ENCODE assay signal across 25 mouse cellular contexts in genomic region chrX:60833456-60833855, GRCm38 (mm10). TPM values are rescaled to one million over a fixed set of nuclear protein-coding genes. Genes with fewer than 3 reads are reported as not detected.
DNase-seq lines count a peak whose midpoint lies in the region; ATAC-seq and TF ChIP-seq lines count a peak whose summit lies in the region.
"Had no signal": no experiment of that assay in that cellular context is flagged by ENCODE, and none has a peak within 500 bp of the region (broad histone marks: within the 10 kb centered on the region; RNA-seq: fewer than 3 reads in every experiment).

No protein-coding gene starts in this region.

- no peak overlapping the region for H3K27ac ChIP-seq in forebrain, embryonic 15.5 days (replicated peaks)
- H3K27ac ChIP-seq in forebrain, embryonic 12.5 days: no peak overlapping the region
- no peak overlapping the region for H3K27ac ChIP-seq in forebrain, embryonic 16.5 days (ENCODE audit: low read length)
- no peak overlapping the region for H3K27ac ChIP-seq in forebrain, postnatal 0 days (ENCODE audit: low read depth, low read length)

- no peak overlapping the region for H3K4me3 ChIP-seq in forebrain, embryonic 15.5 days
- no peak overlapping the region for H3K4me3 ChIP-seq in forebrain, embryonic 12.5 days (replicated peaks)
- H3K4me3 ChIP-seq in forebrain, embryonic 16.5 days (replicated peaks; ENCODE audit: low read length): no peak overlapping the region
- H3K4me3 ChIP-seq in forebrain, postnatal 0 days (ENCODE audit: low read depth, low read length): no peak overlapping the region

- H3K27me3 ChIP-seq in forebrain, embryonic 15.5 days: no peaks in the 10 kb centered on the region
- no peaks in the 10 kb centered on the region for H3K27me3 ChIP-seq in forebrain, embryonic 12.5 days
- no peaks in the 10 kb centered on the region for H3K27me3 ChIP-seq in forebrain, embryonic 16.5 days (replicated peaks; ENCODE audit: control insufficient read depth, insufficient read depth, low read length)
- H3K27me3 ChIP-seq in forebrain, postnatal 0 days (ENCODE audit: insufficient read depth, low read length): no peaks in the 10 kb centered on the region
- H3K27me3 ChIP-seq: CH12.LX had no signal

- no peak overlapping the region for H3K9ac ChIP-seq in forebrain, embryonic 15.5 days (replicated peaks)
- H3K9ac ChIP-seq in forebrain, embryonic 12.5 days: no peak overlapping the region
- no peak overlapping the region for H3K9ac ChIP-seq in forebrain, embryonic 16.5 days (replicated peaks; ENCODE audit: low read depth, low read length)
- no peak overlapping the region for H3K9ac ChIP-seq in forebrain, postnatal 0 days

- no peaks in the 10 kb centered on the region for H3K36me3 ChIP-seq in forebrain, embryonic 15.5 days
- no peaks in the 10 kb centered on the region for H3K36me3 ChIP-seq in forebrain, embryonic 12.5 days (replicated peaks)
- H3K36me3 ChIP-seq in forebrain, embryonic 16.5 days (ENCODE audit: control insufficient read depth, insufficient read depth): no peaks in the 10 kb centered on the region
- no peaks in the 10 kb centered on the region for H3K36me3 ChIP-seq in forebrain, postnatal 0 days (ENCODE audit: insufficient read depth)
- H3K36me3 ChIP-seq: G1E had no signal

- no peak for TF ChIP-seq CTCF in forebrain, postnatal 0 days (IDR thresholded peaks at IDR 0.05; ENCODE audit: low read depth)
- TF ChIP-seq CTCF in brain, embryonic 14.5 days (IDR thresholded peaks at IDR 0.05; ENCODE audit: borderline replicate concordance, extremely low read depth, insufficient read depth, insufficient read length): no peak

- WGBS in forebrain, embryonic 15.5 days: 50% methylated on average over 6 of the region's 6 CpGs
- 61% methylated on average over 6 of the region's 6 CpGs for WGBS in forebrain, embryonic 12.5 days
- 49% methylated on average over 6 of the region's 6 CpGs for WGBS in forebrain, embryonic 16.5 days
- WGBS in forebrain, postnatal 0 days: 58% methylated on average over 6 of the region's 6 CpGs

- H3K4me1 ChIP-seq in forebrain, embryonic 15.5 days: no peaks in the 10 kb centered on the region
- peaks cover 9% of the 10 kb centered on the region for H3K4me1 ChIP-seq in forebrain, embryonic 12.5 days
- H3K4me1 ChIP-seq in forebrain, embryonic 16.5 days (replicated peaks; ENCODE audit: control insufficient read depth, insufficient read depth, low read length): no peaks in the 10 kb centered on the region; the same call in 1 of the 2 replicates
- no peaks in the 10 kb centered on the region for H3K4me1 ChIP-seq in forebrain, postnatal 0 days (ENCODE audit: insufficient read depth)

- ATAC-seq in forebrain, embryonic 15.5 days (replicated peaks): peak; percentile 51; the same call in 1 of the 2 replicates
- no peak for ATAC-seq in forebrain, embryonic 12.5 days (ENCODE audit: low FRiP score)
- peak; percentile 54 for ATAC-seq in forebrain, embryonic 16.5 days
- no peak for ATAC-seq in forebrain, postnatal 0 days
- ATAC-seq: activated CD4-positive, CD25-positive, alpha-beta regulatory T cell, adult 4 months; CD4-positive, CD25-positive, alpha-beta regulatory T cell, adult 4 months; Patski had no signal

- H3K9me3 ChIP-seq in forebrain, embryonic 15.5 days: no peaks in the 10 kb centered on the region
- no peaks in the 10 kb centered on the region for H3K9me3 ChIP-seq in forebrain, embryonic 12.5 days
- H3K9me3 ChIP-seq in forebrain, embryonic 16.5 days (ENCODE audit: control insufficient read depth, low read length): no peaks in the 10 kb centered on the region
- no peaks in the 10 kb centered on the region for H3K9me3 ChIP-seq in forebrain, postnatal 0 days (ENCODE audit: low read length)

- no peak for TF ChIP-seq POLR2A in brain, embryonic 14.5 days (IDR thresholded peaks at IDR 0.05; ENCODE audit: borderline replicate concordance, extremely low read depth, insufficient read depth, insufficient read length, poor library complexity, severe bottlenecking)

- DNase-seq in forebrain, postnatal 0 days: no peak
- DNase-seq in brain, embryonic 14.5 days (ENCODE audit: low read depth): peak; percentile 26
- DNase-seq in ovary, postnatal 10 days (ENCODE audit: low spot score): no peak
- DNase-seq: adrenal gland, adult 2 months; adrenal gland, adult 8-10 months; adrenal gland, postnatal 10 days; adrenal gland, postnatal 14 days; adrenal gland, postnatal 25 days; adrenal gland, postnatal 36 days; B cell, adult 2 months; cerebellum, adult 11 months; cerebellum, adult 11-12 months; cerebellum, adult 18-20 months; cerebellum, adult 2 months had no signal

- H3K4me2 ChIP-seq in forebrain, embryonic 15.5 days (replicated peaks): no peak overlapping the region
- no peak overlapping the region for H3K4me2 ChIP-seq in forebrain, embryonic 12.5 days
- H3K4me2 ChIP-seq in forebrain, embryonic 16.5 days (ENCODE audit: low read length): no peak overlapping the region
- H3K4me2 ChIP-seq in forebrain, postnatal 0 days (ENCODE audit: low read depth): no peak overlapping the region

RNA-seq across cellular contexts. Expression of gene Sox3, which starts 59.8 kb away (rescaled TPM):
- polyA plus RNA-seq in forebrain, embryonic 15.5 days (2015; fragmentation: Nextera tagmentation; extraction: Ambion mirVana): 2.7 and 4.3 TPM in 2 replicates
- polyA plus RNA-seq in forebrain, embryonic 12.5 days (2016; fragmentation: Nextera tagmentation; extraction: Ambion mirVana): 8.1 and 9.3 TPM in 2 replicates
- polyA plus RNA-seq in forebrain, embryonic 16.5 days (2015; fragmentation: Nextera tagmentation; extraction: Ambion mirVana): 1.9 and 2.4 TPM in 2 replicates
- 2.0 and 2.4 TPM in 2 replicates for total RNA-seq in forebrain, postnatal 0 days (2014; rRNA removed)
- 2.1 and 2.7 TPM in 2 replicates for polyA plus RNA-seq in forebrain, postnatal 0 days (2015; fragmentation: Nextera tagmentation; extraction: Ambion mirVana)
- 24.6 and 40.2 TPM in 2 replicates for polyA plus RNA-seq in brain, embryonic 14.5 days (2012; rRNA removed)
- total RNA-seq: adrenal gland, adult 18-20 months; adrenal gland, adult 2 months; adrenal gland, adult 8-10 months; adrenal gland, postnatal 14 days; adrenal gland, postnatal 25 days; adrenal gland, postnatal 36 days; CH12.LX; G1E; MEL had no signal
- polyA plus RNA-seq: activated CD4-positive, CD25-positive, alpha-beta regulatory T cell, adult 4 months; C2C12; CD4-positive, CD25-positive, alpha-beta regulatory T cell, adult 4 months; G1E; Patski had no signal

Comparison
In these comparisons a context has a peak if more than half of its experiments do, and no peak if none do; other contexts are left out.
1. ATAC-seq: peak in forebrain, embryonic 15.5 days (single experiment) and forebrain, embryonic 16.5 days (single experiment); none in forebrain, embryonic 12.5 days (single experiment) and forebrain, postnatal 0 days (single experiment).